Comparison of ENCODE assay signal across 10 mouse cellular contexts in genomic region chr9:65555001-65555405, GRCm38 (mm10). TPM values are rescaled to one million over a fixed set of nuclear protein-coding genes. Genes with fewer than 3 reads are reported as not detected.
DNase-seq lines count a peak whose midpoint lies in the region; ATAC-seq and TF ChIP-seq lines count a peak whose summit lies in the region.
"Had no signal": no experiment of that assay in that cellular context is flagged by ENCODE, and none has a peak within 500 bp of the region (broad histone marks: within the 10 kb centered on the region; RNA-seq: fewer than 3 reads in every experiment).

No protein-coding gene starts in this region.

- no peak overlapping the region for H3K4me2 ChIP-seq in midbrain, embryonic 11.5 days
- H3K4me2 ChIP-seq in midbrain, postnatal 0 days (ENCODE audit: low read depth, low read length, poor library complexity, severe bottlenecking) = no peak overlapping the region

- peak; percentile 11 for DNase-seq in adrenal gland, postnatal 14 days
- DNase-seq in adrenal gland, postnatal 25 days = no peak
- no peak for DNase-seq in midbrain, embryonic 11.5 days (ENCODE audit: low spot score, missing footprints)
- DNase-seq in midbrain, postnatal 0 days (ENCODE audit: low spot score) = no peak
- DNase-seq in kidney, postnatal 4 days = peak; percentile 63 to 80
- DNase-seq in left cerebral cortex, postnatal 14 days (ENCODE audit: low spot score in 2 of 2) = no peak
- DNase-seq in cerebellum, postnatal 10 days = no peak
- DNase-seq: adrenal gland, postnatal 10 days had no signal

- H3K27ac ChIP-seq in midbrain, embryonic 11.5 days (ENCODE audit: low read depth, low read length) = no peak overlapping the region
- no peak overlapping the region for H3K27ac ChIP-seq in midbrain, postnatal 0 days (ENCODE audit: low read depth, low read length)
- peak overlapping the region; percentile 53; the same call in 1 of the 2 replicates for H3K27ac ChIP-seq in small intestine, adult 2 months (ENCODE audit: insufficient read depth, low read depth, low read length)

- no peak for TF ChIP-seq CTCF in midbrain, postnatal 0 days (IDR thresholded peaks at IDR 0.05)
- TF ChIP-seq CTCF in small intestine, adult 2 months (IDR thresholded peaks at IDR 0.05; ENCODE audit: extremely low read depth, insufficient read length, insufficient replicate concordance, low read depth, low read length) = no peak

- H3K4me3 ChIP-seq in midbrain, embryonic 11.5 days (ENCODE audit: low read depth, low read length) = no peak overlapping the region
- H3K4me3 ChIP-seq in midbrain, postnatal 0 days (ENCODE audit: low read depth, low read length) = no peak overlapping the region
- H3K4me3 ChIP-seq in small intestine, adult 2 months (ENCODE audit: low read depth, low read length) = no peak overlapping the region

- WGBS in midbrain, embryonic 11.5 days = 16% methylated on average over 5 of the region's 5 CpGs
- 22% methylated on average over 5 of the region's 5 CpGs for WGBS in midbrain, postnatal 0 days
- 33% methylated on average over 5 of the region's 5 CpGs for WGBS in small intestine, adult 2 months

- no peaks in the 10 kb centered on the region for H3K9me3 ChIP-seq in midbrain, embryonic 11.5 days (ENCODE audit: control insufficient read depth, low read length)
- H3K9me3 ChIP-seq in midbrain, postnatal 0 days (ENCODE audit: low read length) = no peaks in the 10 kb centered on the region

- no peak for TF ChIP-seq POLR2A in small intestine, adult 2 months (IDR thresholded peaks at IDR 0.05; ENCODE audit: low read depth, low read length)

- no peaks in the 10 kb centered on the region; the same call in 1 of the 2 replicates for H3K36me3 ChIP-seq in midbrain, embryonic 11.5 days (ENCODE audit: control insufficient read depth, insufficient read depth, low read length)
- H3K36me3 ChIP-seq in midbrain, postnatal 0 days (ENCODE audit: insufficient read depth, low read length) = no peaks in the 10 kb centered on the region
- peaks cover 14% of the 10 kb centered on the region; the same call in 1 of the 2 replicates for H3K36me3 ChIP-seq in small intestine, adult 2 months (ENCODE audit: control insufficient read depth, insufficient read depth, low read length)

- no peaks in the 10 kb centered on the region for H3K27me3 ChIP-seq in midbrain, embryonic 11.5 days (ENCODE audit: control insufficient read depth, insufficient read depth, low read length)
- no peaks in the 10 kb centered on the region for H3K27me3 ChIP-seq in midbrain, postnatal 0 days (ENCODE audit: insufficient read depth, low read length)
- no peaks in the 10 kb centered on the region for H3K27me3 ChIP-seq in small intestine, adult 2 months (ENCODE audit: control insufficient read depth, insufficient read depth, low read length)

- intact Hi-C loops in left cerebral cortex, postnatal 14 days (cut with DNase I) = no loop called here

- H3K4me1 ChIP-seq in midbrain, embryonic 11.5 days (ENCODE audit: control insufficient read depth, insufficient read depth, low read length) = peaks cover 4% of the 10 kb centered on the region; the same call in 1 of the 2 replicates
- no peaks in the 10 kb centered on the region for H3K4me1 ChIP-seq in midbrain, postnatal 0 days (ENCODE audit: insufficient read depth, low read length)
- peaks cover 6% of the 10 kb centered on the region; the same call in 1 of the 2 replicates for H3K4me1 ChIP-seq in small intestine, adult 2 months (ENCODE audit: control insufficient read depth, insufficient read depth, insufficient read length, low read length)

- ATAC-seq in midbrain, embryonic 11.5 days (ENCODE audit: low FRiP score) = no peak
- no peak for ATAC-seq in midbrain, postnatal 0 days (ENCODE audit: low FRiP score)

- peak overlapping the region; percentile 12; the same call in 1 of the 2 replicates for H3K9ac ChIP-seq in midbrain, embryonic 11.5 days (ENCODE audit: low read length)
- H3K9ac ChIP-seq in midbrain, postnatal 0 days (replicated peaks; ENCODE audit: low read length, poor library complexity, severe bottlenecking) = no peak overlapping the region

RNA-seq across cellular contexts. Expression of gene Plekho2, which starts 24.8 kb away (rescaled TPM):
- total RNA-seq in adrenal gland, postnatal 14 days (2021) = 36.1 and 48.0 TPM in 2 replicates
- total RNA-seq in adrenal gland, postnatal 25 days (2021) = 58.2 and 64.5 TPM in 2 replicates
- polyA plus RNA-seq in midbrain, embryonic 11.5 days (2014; fragmentation: Nextera tagmentation; extraction: Ambion mirVana) = 8.2 and 9.0 TPM in 2 replicates
- total RNA-seq in midbrain, postnatal 0 days (2014; rRNA removed) = 7.5 and 9.0 TPM in 2 replicates
- 3.1 and 3.8 TPM in 2 replicates for polyA plus RNA-seq in midbrain, postnatal 0 days (2015; fragmentation: Nextera tagmentation; extraction: Ambion mirVana)
- polyA plus RNA-seq in small intestine, adult 2 months (2012; rRNA removed) = 6.3 and 9.7 TPM in 2 replicates
- 1 to 10 TPM; 6.5 to 9.6 TPM for total RNA-seq in left cerebral cortex, postnatal 14 days (2021)

RNA-seq across cellular contexts. Expression of gene Pif1, which starts 32.0 kb away (rescaled TPM):
- total RNA-seq in adrenal gland, postnatal 14 days (2021) = 1.7 and 2.9 TPM in 2 replicates
- 1.1 and 1.6 TPM in 2 replicates for total RNA-seq in adrenal gland, postnatal 25 days (2021)
- 12.0 and 13.6 TPM in 2 replicates for polyA plus RNA-seq in midbrain, embryonic 11.5 days (2014; fragmentation: Nextera tagmentation; extraction: Ambion mirVana)
- total RNA-seq in midbrain, postnatal 0 days (2014; rRNA removed) = 0.99 and 2.2 TPM in 2 replicates
- polyA plus RNA-seq in midbrain, postnatal 0 days (2015; fragmentation: Nextera tagmentation; extraction: Ambion mirVana) = 0.33 and 0.77 TPM in 2 replicates
- 3.8 and 5.0 TPM in 2 replicates for polyA plus RNA-seq in small intestine, adult 2 months (2012; rRNA removed)
- total RNA-seq in left cerebral cortex, postnatal 14 days (2021) = under 1 TPM; 0.42 to 0.82 TPM

RNA-seq across cellular contexts. Expression of gene Ankdd1a, which starts 35.0 kb away (rescaled TPM):
- 0.41 TPM in 1 of 2 replicates, not detected in the other for total RNA-seq in adrenal gland, postnatal 14 days (2021)
- 2.1 and 3.5 TPM in 2 replicates for total RNA-seq in adrenal gland, postnatal 25 days (2021)
- not detected in 2 replicates for polyA plus RNA-seq in midbrain, embryonic 11.5 days (2014; fragmentation: Nextera tagmentation; extraction: Ambion mirVana)
- total RNA-seq in midbrain, postnatal 0 days (2014; rRNA removed) = 5.4 and 5.5 TPM in 2 replicates
- polyA plus RNA-seq in midbrain, postnatal 0 days (2015; fragmentation: Nextera tagmentation; extraction: Ambion mirVana) = 1.4 TPM in 2 replicates
- not detected in 2 replicates for polyA plus RNA-seq in small intestine, adult 2 months (2012; rRNA removed)
- total RNA-seq in left cerebral cortex, postnatal 14 days (2021) = 1 to 10 TPM; 3.1 TPM
- polyA plus RNA-seq: testis, adult 2 months had no signal

Comparison
In these comparisons a context has a peak if more than half of its experiments do, and no peak if none do; other contexts are left out.
1. DNase-seq: peak in adrenal gland, postnatal 14 days (single experiment) and kidney, postnatal 4 days (2 of 2); none in adrenal gland, postnatal 25 days (single experiment), midbrain, embryonic 11.5 days (single experiment), midbrain, postnatal 0 days (single experiment), left cerebral cortex, postnatal 14 days (0 of 2) and cerebellum, postnatal 10 days (0 of 2).